Mouse (Mus musculus) embryo, embryonic 11.5 days (tissue): Measurements from ENCODE around the gene Rem2.

Experiments
- DNase-seq: peaks from one replicate; pipeline ENCODE4 v3.0.0-alpha.2; 2012; ENCODE audit warnings: low read depth, low spot score

Gene Rem2

DNA sequence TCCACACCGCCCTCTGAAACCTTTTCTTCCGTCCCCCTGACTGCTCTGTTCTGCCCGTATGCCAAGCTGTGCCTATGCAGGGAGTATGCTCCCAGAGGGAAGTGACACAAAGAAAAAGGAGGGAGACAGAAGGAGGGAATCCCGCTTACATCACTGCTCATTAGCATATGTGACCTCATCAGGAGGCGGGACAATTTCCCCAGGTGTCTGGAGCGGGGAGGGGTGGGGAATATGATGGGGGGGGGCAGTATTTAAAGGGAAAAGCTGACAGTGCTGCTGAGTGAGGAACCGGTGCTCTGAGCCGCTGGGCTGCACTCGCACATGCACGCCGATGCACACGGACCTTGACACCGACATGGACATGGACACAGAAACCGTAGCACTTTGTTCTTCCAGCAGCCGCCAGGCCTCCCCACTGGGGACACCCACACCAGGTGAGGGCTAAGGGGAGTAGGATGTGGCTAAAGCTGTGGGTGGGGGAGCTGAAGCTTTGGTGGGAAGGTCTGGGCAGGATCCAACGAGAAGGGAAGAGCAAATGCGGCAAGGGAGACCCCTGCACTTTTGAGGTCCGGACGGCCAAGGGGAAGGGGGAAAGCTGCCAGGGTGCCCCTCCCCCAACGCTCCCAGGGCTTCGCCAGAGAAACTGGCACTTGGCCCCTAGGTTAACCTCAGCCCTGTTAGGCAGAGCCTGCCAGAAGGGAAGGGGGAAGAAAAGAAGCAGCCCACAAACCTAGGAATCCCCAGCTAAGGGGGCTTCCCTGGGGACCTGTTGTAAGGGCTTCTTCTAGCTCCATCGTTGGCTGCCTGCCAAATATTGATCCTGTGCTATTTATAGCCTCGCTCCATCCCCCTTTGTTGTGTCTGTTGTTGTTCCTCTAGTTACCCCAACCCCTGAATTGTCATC lies at the start of gene Rem2:
Gene Rem2 (plus strand): TSS at position 160 of the 904 bp plus-strand sequence.
- peak; percentile 51 for DNase-seq

DNA sequence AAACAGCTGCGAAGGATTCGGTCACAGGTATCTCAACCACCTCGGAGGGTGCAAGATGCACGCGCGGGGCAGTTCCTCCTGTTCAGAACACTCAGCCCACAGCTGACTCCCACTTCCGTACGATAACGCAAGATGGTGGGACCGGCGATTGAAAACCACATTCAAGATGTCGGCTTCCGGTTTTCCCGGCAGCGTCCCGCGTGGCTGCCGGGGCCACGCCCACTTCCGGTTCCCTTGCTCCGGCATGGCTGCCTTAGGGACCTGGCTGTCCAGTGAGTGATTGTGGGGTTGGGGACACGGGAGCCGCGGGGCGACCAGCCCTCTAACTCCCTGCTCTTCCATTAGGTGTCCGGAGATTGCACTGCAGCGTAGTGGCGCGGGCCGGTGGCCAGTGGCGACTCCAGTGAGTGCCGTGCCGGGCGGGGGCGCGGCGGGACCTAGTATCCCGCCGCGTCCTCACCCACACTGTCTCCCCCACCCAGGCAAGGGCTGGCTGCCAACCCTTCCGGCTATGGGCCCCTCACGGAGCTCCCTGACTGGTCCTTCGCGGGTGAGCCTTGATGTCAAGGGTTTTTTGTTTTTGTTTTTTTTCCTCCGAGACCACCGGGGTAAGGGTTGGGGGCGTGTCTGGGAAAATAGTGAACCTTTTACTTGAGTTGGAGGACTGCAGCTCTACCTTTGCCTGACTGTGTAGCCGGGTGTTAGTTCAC lies 49.1 kb upstream of the Rem2 start, which contains the start of gene Mrpl52:
Gene Mrpl52 (plus strand): TSS at position 221 of the 710 bp plus-strand sequence.
- peak; percentile 90 for DNase-seq

DNA sequence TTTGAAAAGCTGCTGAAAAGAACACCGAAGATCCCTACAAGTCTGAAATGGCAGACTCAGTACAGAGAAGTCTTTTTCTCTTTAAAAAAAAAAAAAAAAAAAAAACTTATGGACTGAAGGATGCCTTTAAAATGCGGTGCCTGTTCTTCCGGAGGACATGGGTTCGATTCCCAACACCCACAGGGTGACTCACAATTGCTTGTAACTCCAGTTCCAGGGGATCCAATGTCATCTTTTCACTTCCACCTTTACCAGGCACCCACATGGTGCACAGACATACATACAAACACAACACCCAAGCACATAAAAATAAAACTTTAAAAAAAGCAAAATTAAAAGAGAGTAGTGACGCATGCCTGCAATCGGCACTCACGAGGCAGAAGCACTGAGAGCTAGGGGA lies 48.2 kb upstream of the Rem2 start:
- DNase-seq, result no peak

DNA sequence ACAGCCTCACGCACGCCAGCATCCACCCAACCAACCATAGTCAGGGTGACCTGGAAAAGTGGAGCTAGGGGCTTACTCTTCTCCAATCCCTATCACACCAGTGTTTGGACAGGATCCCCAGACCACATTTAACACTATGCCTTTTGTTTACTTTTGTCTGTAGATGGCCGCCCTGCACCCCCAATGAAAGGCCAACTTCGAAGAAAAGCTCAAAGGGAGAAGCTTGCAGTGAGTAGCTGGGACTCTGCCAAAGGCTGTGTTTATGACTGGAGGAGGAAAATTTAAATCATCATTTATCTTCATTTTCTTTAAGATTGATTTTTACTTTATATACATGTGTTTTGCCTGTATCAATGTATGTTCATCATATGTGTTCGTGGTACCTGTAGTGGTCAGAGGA lies 47.5 kb upstream of the Rem2 start:
- DNase-seq, result no peak

DNA sequence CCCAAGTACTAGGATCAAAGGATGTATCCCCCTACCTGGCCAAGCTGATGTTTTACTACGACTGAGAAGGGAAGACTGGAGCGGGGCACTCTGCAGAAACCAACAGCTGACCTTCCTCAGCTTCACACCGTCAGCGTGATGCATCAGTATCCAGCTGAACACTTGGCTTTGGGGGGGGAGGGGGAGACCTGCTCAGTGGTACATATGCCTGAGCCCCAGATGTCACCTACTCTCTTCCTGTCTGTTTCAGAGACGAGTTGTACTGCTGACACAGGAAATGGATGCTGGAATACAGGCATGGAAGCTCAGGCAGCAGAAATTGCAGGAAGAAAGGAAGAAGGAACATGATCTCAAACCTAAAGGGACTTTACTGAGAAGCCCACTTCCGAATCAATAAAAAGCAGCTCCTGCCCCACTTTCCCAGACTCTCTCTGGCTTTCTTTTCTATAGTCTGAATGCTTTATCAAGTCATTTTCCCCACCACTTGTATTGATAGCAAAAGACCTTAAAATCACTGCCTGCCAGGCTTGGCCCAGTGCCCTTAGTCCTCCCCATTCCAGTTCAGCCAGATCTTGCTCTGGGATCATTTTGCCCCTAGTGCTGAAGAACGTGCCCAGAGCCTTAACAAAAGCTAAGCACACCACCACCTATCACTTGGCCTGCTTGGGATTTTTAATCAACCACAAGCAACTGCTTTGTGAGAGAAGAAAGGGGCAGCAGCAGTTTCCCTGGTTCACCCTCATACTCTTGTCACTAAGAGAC lies 46.4 kb upstream of the Rem2 start:
- no peak for DNase-seq

DNA sequence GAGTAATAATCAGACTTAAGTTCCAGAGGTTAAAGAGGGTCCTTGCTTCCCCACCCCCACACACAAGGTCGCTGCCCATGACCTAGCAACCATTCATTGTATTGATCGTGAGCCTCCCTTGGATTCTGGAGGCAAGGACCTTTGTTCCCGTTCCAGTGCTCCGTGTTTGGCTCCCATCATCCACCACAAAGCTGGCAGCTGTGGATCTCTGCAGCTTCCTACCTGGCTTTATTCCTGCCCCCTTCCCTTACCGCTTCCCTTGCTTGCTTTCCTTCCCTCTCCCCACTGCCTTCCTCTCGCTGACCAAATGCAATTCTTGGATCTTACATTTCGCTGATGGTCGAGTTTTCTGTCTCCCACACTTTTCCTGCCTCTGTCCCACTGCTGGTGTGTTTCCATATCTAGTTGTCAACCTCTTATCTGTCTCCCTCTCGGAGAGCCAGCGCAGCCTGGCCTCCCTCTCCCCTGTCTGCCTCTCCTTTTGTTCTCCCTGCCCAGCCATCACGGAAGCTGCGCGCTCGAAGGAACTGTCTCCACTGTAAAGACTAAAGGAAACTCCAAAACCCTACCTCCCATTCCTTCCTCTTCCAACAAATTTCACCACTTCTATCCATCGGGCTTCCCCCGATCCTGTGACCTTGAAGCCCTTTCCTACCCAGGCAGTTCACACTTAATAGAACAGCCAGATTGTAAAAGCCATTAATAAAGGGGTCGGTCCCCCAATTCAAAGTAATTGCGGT lies 45.3 kb upstream of the Rem2 start:
- DNase-seq, result no peak

DNA sequence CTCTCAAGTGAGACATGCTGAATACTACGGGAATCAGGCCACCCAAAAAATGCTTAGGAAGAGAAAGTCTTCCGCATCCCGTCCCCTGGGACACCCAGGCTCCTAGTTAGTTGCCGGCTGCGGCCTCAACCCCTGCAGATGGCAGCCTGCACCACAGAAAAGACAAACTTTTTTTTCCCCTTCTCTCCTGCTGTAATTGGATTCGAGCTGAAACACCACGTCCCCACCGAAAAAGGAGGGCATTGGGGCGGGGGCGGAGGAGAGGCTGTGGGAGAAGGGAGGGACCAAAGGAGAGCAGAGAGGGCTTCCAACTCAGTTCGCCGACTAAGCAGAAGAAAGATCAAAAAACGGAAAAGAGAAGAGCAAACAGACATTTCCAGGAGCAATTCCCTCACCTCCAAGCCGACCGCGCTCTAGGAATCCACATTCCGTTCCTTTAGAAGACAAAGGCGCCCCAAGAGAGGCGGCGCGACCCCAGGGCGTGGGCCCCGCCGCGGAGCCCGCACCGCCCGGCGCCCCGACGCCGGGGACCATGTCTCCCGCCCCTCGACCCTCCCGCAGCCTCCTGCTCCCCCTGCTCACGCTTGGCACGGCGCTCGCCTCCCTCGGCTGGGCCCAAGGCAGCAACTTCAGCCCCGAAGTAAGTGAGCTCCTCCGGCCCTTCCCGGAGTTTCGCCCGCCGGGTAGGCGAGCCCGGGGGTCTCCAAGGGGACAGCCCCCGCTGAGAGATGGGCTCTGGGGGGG lies 44.4 kb upstream of the Rem2 start, which contains the start of gene Mmp14:
Gene Mmp14 (plus strand): TSS at position 279 of the 744 bp plus-strand sequence.
- DNase-seq, result peak; percentile 70

DNA sequence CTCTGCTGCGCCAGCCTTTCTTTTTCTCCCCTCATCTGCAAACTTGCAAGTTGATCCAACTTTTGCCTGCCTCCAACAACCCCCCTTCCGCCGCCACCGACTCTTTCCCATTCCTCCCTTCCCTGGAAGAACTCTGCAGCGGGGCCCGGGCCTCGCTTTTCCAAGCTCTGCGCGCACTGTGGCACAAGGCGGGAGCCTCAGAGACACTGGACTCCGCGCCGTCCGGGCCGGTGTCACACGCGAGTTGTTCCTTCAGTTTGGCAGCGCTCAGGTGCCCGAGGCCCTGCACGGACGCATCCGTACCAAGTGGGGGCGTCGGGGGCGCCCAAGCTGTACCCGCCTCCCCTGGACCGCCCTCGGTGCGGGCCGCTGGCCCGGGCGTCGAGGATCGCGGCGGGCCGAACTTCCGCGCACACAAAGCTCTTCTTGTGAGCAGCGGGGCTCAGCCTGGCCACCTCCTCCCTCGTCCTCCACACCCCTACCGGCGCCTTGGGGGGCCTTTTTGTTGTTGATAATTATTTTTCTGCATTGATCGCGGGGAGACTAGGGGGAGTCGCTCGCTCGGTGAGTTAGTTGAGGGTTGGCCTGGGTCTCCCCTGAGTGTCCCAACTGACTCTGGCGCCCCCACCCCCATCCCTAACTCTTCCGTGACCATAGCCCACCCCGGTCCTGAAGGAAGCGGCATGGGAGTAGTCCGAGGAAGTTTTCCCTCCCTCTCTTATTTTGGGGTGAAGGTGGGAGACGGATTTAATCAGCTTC lies 43.6 kb upstream of the Rem2 start:
- DNase-seq, result no peak

DNA sequence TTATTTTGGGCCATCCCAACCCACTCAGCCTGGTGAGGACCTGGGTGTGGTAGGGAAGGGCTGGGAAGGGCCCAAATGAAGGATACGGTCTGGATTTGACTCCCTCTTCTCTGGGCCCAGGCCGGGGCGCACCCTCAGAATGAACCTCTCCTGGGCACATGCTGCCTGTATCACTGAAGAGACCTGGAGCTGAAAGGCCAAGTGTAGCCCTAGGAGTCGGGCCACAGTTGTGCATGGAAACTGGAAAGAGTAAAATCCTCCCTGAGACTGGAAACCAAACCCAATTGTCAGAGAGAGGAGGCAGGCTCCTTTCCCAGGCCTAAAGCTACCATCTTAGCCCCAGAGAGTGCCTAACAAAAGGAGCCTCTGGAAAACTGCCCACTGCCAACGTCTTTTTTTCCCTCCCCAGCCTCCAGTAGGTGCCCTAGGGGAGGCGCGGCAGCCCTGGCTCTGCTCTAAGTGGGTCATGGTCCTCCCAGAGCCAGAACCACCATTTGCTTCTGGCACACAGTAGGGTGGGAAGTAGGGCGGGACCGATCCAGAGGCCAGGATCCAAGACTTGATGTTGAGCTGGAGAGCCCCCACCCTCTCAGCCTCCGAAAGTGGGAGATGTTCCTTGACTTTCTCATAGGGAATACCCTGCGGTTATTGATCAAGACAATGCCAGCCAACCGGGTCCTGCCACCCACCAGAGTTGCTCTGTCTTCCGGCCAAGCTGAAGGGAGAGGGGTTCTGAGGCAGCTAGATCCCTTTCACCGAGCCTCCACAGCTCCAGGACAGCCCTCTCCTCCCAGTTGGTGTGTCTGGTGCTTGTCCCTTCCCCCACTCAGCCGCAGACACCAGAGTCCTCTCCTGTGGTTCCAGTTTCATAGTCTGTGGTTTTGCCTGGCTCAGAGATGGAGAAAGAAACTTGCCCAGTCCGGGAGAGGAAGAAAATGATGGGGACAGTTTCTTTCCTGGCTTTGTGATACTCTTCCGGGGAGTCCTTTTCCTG lies 42.8 kb upstream of the Rem2 start:
- DNase-seq, result no peak

DNA sequence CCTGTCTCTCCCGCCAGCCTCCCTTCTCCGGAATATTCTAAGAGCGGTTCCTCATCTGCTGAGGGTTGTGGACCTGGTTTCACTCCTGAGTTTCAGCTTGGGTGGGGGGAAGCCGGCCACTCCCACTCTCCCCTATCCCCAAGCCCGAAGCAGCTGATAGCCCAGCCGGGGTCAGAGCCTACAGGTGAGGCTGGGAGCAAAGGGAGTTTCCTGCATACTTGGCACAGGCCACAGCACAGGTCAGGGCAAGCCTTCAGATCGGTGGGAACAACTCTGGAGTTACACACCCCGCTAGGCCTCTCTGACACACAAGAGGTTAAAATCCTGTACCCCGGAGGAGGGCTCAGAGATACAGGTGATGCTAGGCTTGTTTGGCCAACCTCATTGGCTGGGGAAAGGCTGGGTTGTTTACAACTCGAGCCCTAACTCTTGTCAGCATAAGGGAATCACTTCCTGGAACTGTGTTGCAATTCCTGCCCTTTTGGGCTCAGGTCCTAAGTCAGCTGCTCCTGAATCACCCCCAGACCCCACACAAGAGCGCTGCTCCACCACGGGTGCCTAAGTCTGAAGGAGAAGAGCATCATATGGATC lies 41.9 kb upstream of the Rem2 start:
- no peak for DNase-seq

DNA sequence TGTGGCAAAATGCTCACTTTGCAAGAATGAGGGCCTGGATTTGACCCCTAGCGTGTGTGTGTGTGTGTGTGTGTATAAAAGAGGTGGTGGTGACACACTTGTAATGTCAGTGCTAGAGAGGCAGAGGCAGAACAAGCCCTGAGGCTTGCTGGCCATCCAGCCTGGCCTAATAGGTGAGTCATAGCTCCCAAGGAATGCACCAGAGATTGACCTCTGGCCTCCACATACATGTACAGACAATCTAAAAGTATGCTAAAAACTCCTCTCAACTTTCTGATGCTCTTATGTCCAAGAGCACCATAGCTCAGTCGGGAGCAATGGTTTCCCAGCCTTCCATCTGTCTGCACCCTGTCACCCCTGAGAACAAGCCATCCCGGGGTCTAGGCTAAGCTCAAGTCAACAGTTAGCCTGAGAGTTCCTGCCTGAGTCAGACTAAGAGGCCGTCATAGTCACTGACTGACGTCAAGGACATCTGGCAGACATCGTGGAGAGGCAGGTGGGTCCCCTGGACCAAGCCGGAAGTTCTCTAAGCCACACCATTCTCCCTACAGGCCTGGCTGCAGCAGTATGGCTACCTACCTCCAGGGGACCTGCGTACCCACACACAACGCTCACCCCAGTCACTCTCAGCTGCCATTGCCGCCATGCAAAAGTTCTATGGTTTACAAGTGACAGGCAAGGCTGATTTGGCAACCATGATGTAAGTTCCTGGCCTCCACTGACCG lies 40.5 kb upstream of the Rem2 start:
- no peak for DNase-seq

DNA sequence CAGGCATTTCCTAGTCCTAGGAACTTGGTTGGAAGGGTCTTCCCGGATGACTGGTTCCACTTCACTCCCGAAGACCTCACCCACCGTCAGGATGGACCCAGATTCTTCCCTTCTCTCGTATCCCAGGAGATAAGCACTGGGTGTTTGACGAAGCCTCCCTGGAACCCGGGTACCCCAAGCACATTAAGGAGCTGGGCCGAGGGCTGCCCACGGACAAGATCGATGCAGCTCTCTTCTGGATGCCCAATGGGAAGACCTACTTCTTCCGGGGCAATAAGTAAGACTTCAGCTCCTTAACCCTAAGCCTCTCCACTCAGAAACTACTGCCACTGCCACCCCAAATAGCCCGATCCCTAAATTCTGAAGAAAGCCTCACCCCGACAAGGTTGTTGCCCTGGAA lies 36.7 kb upstream of the Rem2 start:
- no peak for DNase-seq

DNA sequence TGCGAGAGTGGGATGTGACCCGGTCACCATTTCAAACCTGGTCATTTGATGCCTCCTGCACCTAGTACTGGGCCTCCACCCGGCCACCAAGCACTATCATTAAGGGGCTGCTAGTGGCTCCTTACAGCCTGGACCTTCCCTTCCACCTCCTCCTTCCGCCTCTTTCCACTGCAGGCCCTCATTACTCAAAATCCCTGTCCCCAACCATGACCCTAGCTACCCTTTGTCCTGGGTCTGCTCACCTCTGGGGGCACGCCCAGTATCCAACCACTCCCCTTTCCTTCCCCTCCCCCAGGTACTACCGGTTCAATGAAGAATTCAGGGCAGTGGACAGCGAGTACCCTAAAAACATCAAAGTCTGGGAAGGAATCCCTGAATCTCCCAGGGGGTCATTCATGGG lies 36.3 kb upstream of the Rem2 start:
- DNase-seq, result no peak

DNA sequence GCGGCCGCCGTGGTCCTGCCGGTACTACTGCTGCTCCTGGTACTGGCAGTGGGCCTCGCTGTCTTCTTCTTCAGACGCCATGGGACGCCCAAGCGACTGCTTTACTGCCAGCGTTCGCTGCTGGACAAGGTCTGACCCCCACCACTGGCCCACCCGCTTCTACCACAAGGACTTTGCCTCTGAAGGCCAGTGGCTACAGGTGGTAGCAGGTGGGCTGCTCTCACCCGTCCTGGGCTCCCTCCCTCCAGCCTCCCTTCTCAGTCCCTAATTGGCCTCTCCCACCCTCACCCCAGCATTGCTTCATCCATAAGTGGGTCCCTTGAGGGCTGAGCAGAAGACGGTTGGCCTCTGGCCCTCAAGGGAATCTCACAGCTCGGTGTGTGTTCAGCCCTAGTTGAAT lies 35.4 kb upstream of the Rem2 start:
- no peak for DNase-seq

DNA sequence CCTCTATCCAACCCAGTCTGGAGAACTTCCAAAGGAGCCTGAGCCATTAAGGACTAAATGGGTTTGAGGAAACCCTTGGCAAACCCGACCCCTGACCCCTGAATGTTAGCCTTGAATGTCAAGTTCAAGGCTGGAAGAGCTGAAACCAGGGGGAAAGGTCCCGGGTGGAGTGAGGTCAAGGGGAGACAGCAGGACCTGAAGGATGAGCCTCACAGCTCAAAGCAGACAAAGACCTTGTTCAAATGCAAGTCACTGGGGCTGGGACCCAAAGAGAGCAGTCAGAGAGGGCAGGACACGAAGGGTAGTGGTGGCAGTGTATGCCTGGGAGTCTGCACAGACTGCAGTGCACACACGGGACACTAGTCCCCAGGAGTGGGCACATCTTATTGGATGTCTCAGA lies 34.5 kb upstream of the Rem2 start:
- DNase-seq, result no peak

DNA sequence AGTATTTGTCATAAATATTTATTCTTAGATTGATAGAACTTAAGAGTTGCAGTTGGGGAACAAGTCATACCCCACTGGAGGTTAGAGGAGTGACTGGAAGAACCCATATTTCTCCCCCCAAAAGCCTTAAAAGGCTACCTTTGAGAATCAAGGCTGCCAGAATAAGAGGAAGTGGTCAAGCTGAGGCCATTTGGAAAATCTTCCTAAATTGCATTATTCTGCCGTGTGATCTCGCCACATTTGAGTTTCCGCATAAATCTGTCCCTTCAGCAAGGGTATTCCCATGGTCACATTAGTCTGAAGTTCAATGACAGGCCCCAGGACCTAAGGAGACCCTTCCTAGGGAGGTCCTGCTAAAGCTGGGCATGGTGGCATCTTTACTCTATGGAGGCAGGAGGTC lies 33.4 kb upstream of the Rem2 start:
- DNase-seq, result no peak

DNA sequence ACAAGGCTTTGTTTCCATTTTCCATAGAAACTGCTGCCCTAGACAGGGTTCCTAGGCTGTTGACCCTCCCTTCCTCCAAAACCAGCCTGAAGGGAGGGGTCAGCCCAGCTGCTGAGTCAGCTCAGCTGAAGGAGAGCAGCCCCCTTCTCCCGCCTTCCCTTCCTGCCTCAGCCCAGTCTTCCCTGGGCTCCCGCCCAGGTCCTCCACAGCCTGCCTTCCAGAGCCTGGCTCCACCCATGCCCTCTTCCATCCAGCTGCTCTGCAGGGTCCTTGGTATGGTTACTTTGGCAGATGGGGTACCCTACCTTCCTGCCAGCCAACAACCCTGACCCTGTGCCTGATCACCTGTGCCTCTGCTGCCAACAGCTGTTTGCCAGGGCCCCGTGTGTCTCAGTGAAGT lies 32.7 kb upstream of the Rem2 start:
- DNase-seq, result no peak
